Mouse (Mus musculus): ENCODE measurements at regions not wholly inside any gene's neighbourhood (a gene's known extent, or its start where the extent isn't known, plus 50 kb on each side); places are given as distances from the start of the nearest gene placed in this dataset.
A peak's percentile ranks its signal among the peaks of the same experiment; 100 is the strongest.

- no peak for DNase-seq (ENCODE audit: low spot score)
Measured at GRCm38 (mm10) chr2:8628007-8628406, 1118.6 kb upstream of the Celf2 start.

- DNase-seq (ENCODE audit: low spot score): no peak
Measured at GRCm38 (mm10) chr2:8628485-8629208, 1119.3 kb upstream of the Celf2 start.

- no peak for DNase-seq (ENCODE audit: low spot score)
Measured at GRCm38 (mm10) chr2:8638082-8638481, 1128.7 kb upstream of the Celf2 start.

- DNase-seq (ENCODE audit: low spot score): no peak
Measured at GRCm38 (mm10) chr2:8639282-8639681, 1129.9 kb upstream of the Celf2 start.

GRCm38 (mm10) chr2:8645463-8645862 is 1136.1 kb upstream of the Celf2 start:
- DNase-seq (ENCODE audit: low spot score): no peak

- no peak for DNase-seq (ENCODE audit: low spot score)
Measured at GRCm38 (mm10) chr2:8660544-8660943, 1151.2 kb upstream of the Celf2 start.

DNA sequence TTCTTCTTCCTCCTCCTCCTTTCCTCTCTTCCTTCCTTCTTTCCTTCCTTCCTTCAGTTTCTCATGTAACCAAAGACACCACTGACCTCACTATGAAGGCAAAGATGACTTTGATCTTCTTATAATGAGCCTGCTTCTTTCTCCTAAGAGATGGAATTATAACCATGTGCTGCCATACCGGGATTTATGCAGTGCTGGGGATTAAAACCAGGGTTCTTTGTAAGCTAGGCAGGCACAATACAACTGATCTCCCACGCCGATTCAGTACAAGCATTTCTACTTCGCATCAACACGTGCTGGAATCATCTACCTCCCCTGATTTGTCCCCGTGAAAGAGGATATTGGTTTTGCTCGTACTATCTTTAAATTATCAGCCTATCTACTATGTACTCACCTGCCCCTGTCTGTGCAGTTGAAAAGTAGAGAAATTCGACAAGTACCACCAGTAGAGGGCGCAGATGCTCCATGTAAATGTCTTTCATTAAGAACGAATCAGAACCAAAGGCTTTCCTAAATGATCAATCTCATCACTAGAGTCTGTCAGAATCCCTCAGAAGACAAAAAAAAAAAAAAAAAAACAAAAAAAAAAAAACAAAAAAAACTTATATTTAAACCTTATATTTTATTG is 1164.5 kb upstream of the Celf2 start:
- no peak for DNase-seq (ENCODE audit: low spot score)

GRCm38 (mm10) chr2:8675537-8675936 is 1166.2 kb upstream of the Celf2 start:
- DNase-seq (ENCODE audit: low spot score): no peak

DNA sequence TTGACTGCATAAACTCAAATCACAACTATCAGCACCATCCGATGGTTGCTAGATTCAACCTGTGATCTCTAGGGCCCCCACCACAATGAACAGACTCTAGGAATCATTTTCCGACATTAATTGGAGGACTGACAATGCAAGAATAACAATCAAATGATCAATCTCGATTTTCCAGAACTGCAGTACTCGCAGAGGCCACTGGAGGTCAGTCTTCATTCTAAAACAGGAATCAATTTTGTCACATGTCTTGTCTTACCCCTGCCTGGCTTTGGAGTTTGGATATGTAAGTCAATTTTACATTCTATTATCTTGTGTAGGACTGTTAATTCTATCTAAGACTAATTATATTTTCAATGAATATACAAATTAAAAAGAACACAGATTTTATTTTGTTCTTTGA is 1167.2 kb upstream of the Celf2 start:
- no peak for DNase-seq (ENCODE audit: low spot score)

DNA sequence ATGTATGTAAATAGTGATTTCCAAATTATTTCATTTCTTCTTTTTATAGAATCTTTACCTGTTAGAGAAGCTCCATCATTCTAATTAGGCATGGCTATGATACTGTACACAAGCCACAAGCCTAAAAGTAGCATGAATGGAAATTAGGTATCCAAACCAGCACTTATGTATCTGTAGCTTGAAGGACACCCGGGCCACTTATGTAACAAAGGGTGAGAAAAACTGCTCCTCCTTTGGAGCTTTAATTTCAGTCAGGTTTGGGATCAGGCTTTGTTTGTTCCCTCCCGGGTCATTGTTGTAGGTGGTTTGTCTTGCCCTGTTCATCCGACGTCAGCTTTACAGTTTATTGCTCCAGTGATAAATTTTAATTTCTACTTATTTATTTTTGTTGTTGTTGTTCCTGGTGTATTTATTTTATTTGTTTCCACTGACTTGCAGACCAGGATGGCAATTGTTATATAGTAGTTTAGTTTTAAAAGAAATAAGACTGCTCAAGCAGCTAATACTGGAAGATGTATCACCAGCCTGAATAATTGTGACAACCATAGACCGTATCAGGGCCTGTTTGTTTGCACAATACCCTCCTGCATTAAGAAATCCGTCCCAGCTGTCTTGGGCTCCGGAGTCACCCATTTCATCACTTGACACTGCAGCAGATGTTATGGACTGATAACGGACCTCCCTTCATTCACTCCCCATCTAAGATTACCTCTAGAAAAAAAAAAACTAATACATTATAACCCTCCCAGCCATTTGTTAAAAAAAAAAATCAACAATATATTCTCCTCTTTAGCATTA is 1181.7 kb upstream of the Celf2 start:
- DNase-seq (ENCODE audit: low spot score): no peak

GRCm38 (mm10) chr2:8729306-8729705 is 1151.7 kb upstream of the 4930412O13Rik start:
- peak; percentile 12 for DNase-seq (ENCODE audit: low spot score)

GRCm38 (mm10) chr2:8754142-8754541 is 1126.9 kb upstream of the 4930412O13Rik start:
- DNase-seq (ENCODE audit: low spot score): no peak

- no peak for DNase-seq (ENCODE audit: low spot score)
Measured at GRCm38 (mm10) chr2:8756546-8756945, 1124.5 kb upstream of the 4930412O13Rik start.

- no peak for DNase-seq (ENCODE audit: low spot score)
Measured at GRCm38 (mm10) chr2:8770636-8771035, 1110.4 kb upstream of the 4930412O13Rik start.

GRCm38 (mm10) chr2:8781152-8781935 is 1099.7 kb upstream of the 4930412O13Rik start:
- DNase-seq (ENCODE audit: low spot score): no peak

DNA sequence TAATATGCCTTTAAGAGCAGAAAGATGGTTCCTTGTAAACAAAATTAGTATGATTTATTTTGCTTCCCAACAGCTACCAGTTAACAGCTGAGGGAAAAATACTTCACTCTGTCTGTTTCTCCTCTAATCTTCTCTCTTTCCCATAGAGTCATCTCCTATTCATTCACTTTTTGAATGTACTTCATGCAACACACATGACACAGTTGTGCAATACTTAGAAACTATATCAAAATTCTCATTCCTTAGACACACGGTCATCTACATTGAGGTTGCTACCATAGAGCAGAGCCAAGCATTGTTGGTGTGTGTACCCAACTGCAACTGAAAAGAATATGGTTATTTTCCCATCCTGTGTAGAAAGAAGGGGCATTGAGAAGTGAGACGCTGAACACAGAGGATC is 1098.8 kb upstream of the 4930412O13Rik start:
- no peak for DNase-seq (ENCODE audit: low spot score)

GRCm38 (mm10) chr2:8802061-8802460 is 1079.0 kb upstream of the 4930412O13Rik start:
- DNase-seq (ENCODE audit: low spot score): no peak

- DNase-seq (ENCODE audit: low spot score): no peak
Measured at GRCm38 (mm10) chr2:8809609-8810008, 1071.4 kb upstream of the 4930412O13Rik start.

GRCm38 (mm10) chr2:8818127-8818526 is 1062.9 kb upstream of the 4930412O13Rik start:
- DNase-seq (ENCODE audit: low spot score): no peak

- no peak for DNase-seq (ENCODE audit: low spot score)
Measured at GRCm38 (mm10) chr2:8825406-8825805, 1055.6 kb upstream of the 4930412O13Rik start.

Data from ovary, adult 18-20 months (tissue).